Comparison of ENCODE assay signal across 21 mouse cellular contexts in the genomic region with DNA sequence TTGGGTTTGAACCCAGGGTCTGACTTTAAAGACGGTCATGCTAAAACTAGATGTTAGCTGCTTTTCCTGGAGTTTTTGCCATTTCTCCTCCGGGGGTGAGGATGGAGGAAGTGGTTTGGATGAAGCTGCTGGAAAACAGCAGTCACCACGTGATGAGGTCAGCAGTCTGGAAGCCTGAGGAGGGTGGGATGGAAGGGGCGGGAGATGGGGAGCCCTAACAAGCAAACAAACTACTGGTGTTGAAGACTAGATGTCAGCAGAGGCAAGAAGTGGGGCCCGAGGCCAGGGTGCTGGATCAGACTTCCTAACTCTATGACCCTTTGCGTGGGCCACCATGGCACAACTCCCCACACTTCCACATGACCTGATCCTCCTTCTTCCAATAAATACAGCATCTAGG.
DNase-seq lines count a peak whose midpoint lies in the region; ATAC-seq and TF ChIP-seq lines count a peak whose summit lies in the region.
"Had no signal": no experiment of that assay in that cellular context is flagged by ENCODE, and none has a peak within 500 bp of the region (broad histone marks: within the 10 kb centered on the region; RNA-seq: fewer than 3 reads in every experiment).

No protein-coding gene starts in this region.

- H3K27ac ChIP-seq in heart, embryonic 11.5 days (ENCODE audit: low read depth, low read length), result no peak overlapping the region
- H3K27ac ChIP-seq in forebrain, embryonic 14.5 days (ENCODE audit: low read depth, low read length), result no peak overlapping the region
- no peak overlapping the region for H3K27ac ChIP-seq in midbrain, embryonic 11.5 days (ENCODE audit: low read depth, low read length)
- H3K27ac ChIP-seq: forebrain, embryonic 13.5 days; heart, adult 2 months; heart, embryonic 15.5 days; hindbrain, embryonic 15.5 days; kidney, embryonic 15.5 days; limb, embryonic 15.5 days; liver, embryonic 15.5 days; midbrain, embryonic 13.5 days had no signal

- no peak for TF ChIP-seq CTCF in lung, adult 2 months (IDR thresholded peaks at IDR 0.05; ENCODE audit: insufficient read depth, low read length)

- no peaks in the 10 kb centered on the region for H3K27me3 ChIP-seq in heart, embryonic 11.5 days (ENCODE audit: control insufficient read depth, insufficient read depth, low read length)
- no peaks in the 10 kb centered on the region for H3K27me3 ChIP-seq in forebrain, embryonic 14.5 days (replicated peaks; ENCODE audit: control insufficient read depth, insufficient read depth, low read length)
- H3K27me3 ChIP-seq in midbrain, embryonic 11.5 days (ENCODE audit: control insufficient read depth, insufficient read depth, low read length), result no peaks in the 10 kb centered on the region
- H3K27me3 ChIP-seq: forebrain, embryonic 13.5 days; heart, embryonic 15.5 days; hindbrain, embryonic 15.5 days; kidney, embryonic 15.5 days; limb, embryonic 15.5 days; liver, embryonic 15.5 days; midbrain, embryonic 13.5 days; Patski had no signal

- H3K36me3 ChIP-seq in heart, embryonic 11.5 days (ENCODE audit: control insufficient read depth, insufficient read depth, low read length), result no peaks in the 10 kb centered on the region
- H3K36me3 ChIP-seq in forebrain, embryonic 14.5 days (ENCODE audit: control insufficient read depth, insufficient read depth, low read length), result no peaks in the 10 kb centered on the region
- no peaks in the 10 kb centered on the region for H3K36me3 ChIP-seq in midbrain, embryonic 11.5 days (ENCODE audit: control insufficient read depth, insufficient read depth, low read length)
- H3K36me3 ChIP-seq: heart, embryonic 15.5 days; hindbrain, embryonic 15.5 days; kidney, embryonic 15.5 days; limb, embryonic 15.5 days; liver, embryonic 15.5 days; midbrain, embryonic 13.5 days had no signal

- TF ChIP-seq POLR2A in lung, adult 2 months (IDR thresholded peaks at IDR 0.05; ENCODE audit: borderline replicate concordance, extremely low read depth, low read depth, low read length), result no peak

- WGBS in heart, embryonic 11.5 days (ENCODE audit: insufficient replicate concordance), result 67% methylated on average over 6 of the region's 6 CpGs
- 66% methylated on average over 6 of the region's 6 CpGs for WGBS in lung, adult 2 months
- WGBS in forebrain, embryonic 14.5 days, result 80% methylated on average over 6 of the region's 6 CpGs
- WGBS in midbrain, embryonic 11.5 days, result 82% methylated on average over 6 of the region's 6 CpGs

- H3K9ac ChIP-seq in heart, embryonic 11.5 days (ENCODE audit: low read depth, low read length), result no peak overlapping the region
- no peak overlapping the region for H3K9ac ChIP-seq in forebrain, embryonic 14.5 days (ENCODE audit: low read length)
- H3K9ac ChIP-seq in midbrain, embryonic 11.5 days (ENCODE audit: low read length), result no peak overlapping the region
- H3K9ac ChIP-seq: forebrain, embryonic 13.5 days; heart, embryonic 15.5 days; hindbrain, embryonic 15.5 days; kidney, embryonic 15.5 days; limb, embryonic 15.5 days; liver, embryonic 15.5 days; midbrain, embryonic 13.5 days had no signal

- no peak for ATAC-seq in heart, embryonic 11.5 days (replicated peaks; ENCODE audit: insufficient number of reproducible peaks, low FRiP score, low TSS enrichment)
- ATAC-seq in frontal cortex, adult (ENCODE audit: low TSS enrichment), result no peak
- no peak for ATAC-seq in forebrain, embryonic 14.5 days
- ATAC-seq in midbrain, embryonic 11.5 days (ENCODE audit: low FRiP score), result no peak
- ATAC-seq: forebrain, embryonic 13.5 days; midbrain, embryonic 13.5 days had no signal

- no peak overlapping the region for H3K4me2 ChIP-seq in heart, embryonic 11.5 days
- H3K4me2 ChIP-seq in forebrain, embryonic 14.5 days (ENCODE audit: low read length), result no peak overlapping the region
- H3K4me2 ChIP-seq in midbrain, embryonic 11.5 days, result no peak overlapping the region
- H3K4me2 ChIP-seq: forebrain, embryonic 13.5 days; heart, embryonic 15.5 days; hindbrain, embryonic 15.5 days; kidney, embryonic 15.5 days; limb, embryonic 15.5 days; liver, embryonic 15.5 days; midbrain, embryonic 13.5 days had no signal

- no peaks in the 10 kb centered on the region for H3K9me3 ChIP-seq in heart, embryonic 11.5 days (replicated peaks; ENCODE audit: control insufficient read depth, low read length)
- H3K9me3 ChIP-seq in forebrain, embryonic 14.5 days (replicated peaks; ENCODE audit: control insufficient read depth, low read length), result no peaks in the 10 kb centered on the region
- no peaks in the 10 kb centered on the region for H3K9me3 ChIP-seq in midbrain, embryonic 11.5 days (ENCODE audit: control insufficient read depth, low read length)
- H3K9me3 ChIP-seq: forebrain, embryonic 13.5 days; heart, embryonic 15.5 days; hindbrain, embryonic 15.5 days; kidney, embryonic 15.5 days; limb, embryonic 15.5 days; liver, embryonic 15.5 days; midbrain, embryonic 13.5 days had no signal

- no peak overlapping the region for H3K4me3 ChIP-seq in heart, embryonic 11.5 days (ENCODE audit: low read depth, low read length)
- no peak overlapping the region for H3K4me3 ChIP-seq in lung, adult 2 months (replicated peaks; ENCODE audit: extremely low read depth, low read depth, low read length)
- no peak overlapping the region for H3K4me3 ChIP-seq in forebrain, embryonic 14.5 days (ENCODE audit: low read depth, low read length)
- H3K4me3 ChIP-seq in midbrain, embryonic 11.5 days (ENCODE audit: low read depth, low read length), result no peak overlapping the region
- H3K4me3 ChIP-seq: forebrain, embryonic 13.5 days; heart, adult 2 months; heart, embryonic 15.5 days; hindbrain, embryonic 15.5 days; kidney, embryonic 15.5 days; limb, embryonic 15.5 days; liver, embryonic 15.5 days; midbrain, embryonic 13.5 days had no signal

- H3K4me1 ChIP-seq in heart, embryonic 11.5 days (ENCODE audit: control insufficient read depth, insufficient read depth, low read length), result no peaks in the 10 kb centered on the region
- H3K4me1 ChIP-seq in lung, adult 2 months (ENCODE audit: control insufficient read depth, insufficient read depth, low read length), result peaks cover 4% of the 10 kb centered on the region
- no peaks in the 10 kb centered on the region for H3K4me1 ChIP-seq in forebrain, embryonic 14.5 days (ENCODE audit: control insufficient read depth, insufficient read depth, low read length)
- H3K4me1 ChIP-seq in midbrain, embryonic 11.5 days (ENCODE audit: control insufficient read depth, insufficient read depth, low read length), result no peaks in the 10 kb centered on the region
- H3K4me1 ChIP-seq: forebrain, embryonic 13.5 days; heart, embryonic 15.5 days; hindbrain, embryonic 15.5 days; kidney, embryonic 15.5 days; limb, embryonic 15.5 days; liver, embryonic 15.5 days; midbrain, embryonic 13.5 days had no signal

- DNase-seq in heart, adult 18-20 months, result peak; percentile 8 to 9
- peak; percentile 15 to 30 for DNase-seq in lung, adult 18-20 months
- DNase-seq in lung, adult 2 months, result no peak
- DNase-seq in lung, postnatal 25 days (ENCODE audit: low spot score), result peak; percentile 30
- DNase-seq in forebrain, embryonic 14.5 days (ENCODE audit: low spot score), result no peak
- DNase-seq in midbrain, embryonic 11.5 days (ENCODE audit: low spot score, missing footprints), result no peak
- DNase-seq: adrenal gland, postnatal 36 days; cerebellum, adult 11 months; cerebellum, postnatal 10 days; heart, adult 2 months; left cerebral cortex, postnatal 4 days had no signal

Comparison
In these comparisons a context has a peak if more than half of its experiments do, and no peak if none do; other contexts are left out.
1. DNase-seq: peak in heart, adult 18-20 months (2 of 2), lung, adult 18-20 months (2 of 2) and lung, postnatal 25 days (single experiment); none in lung, adult 2 months (single experiment), forebrain, embryonic 14.5 days (single experiment) and midbrain, embryonic 11.5 days (single experiment).